Mouse (Mus musculus): Measurements from ENCODE around the gene Rtkn2.

- TF ChIP-seq CTCF (IDR thresholded peaks at IDR 0.05; ENCODE audit: extremely low read depth, insufficient read depth, insufficient read length, insufficient replicate concordance) (no peak), POLR2A (IDR thresholded peaks at IDR 0.05; ENCODE audit: low read depth, low read length) (no peak)
Observed at GRCm38 (mm10) chr10:68071041-68071440, 91.7 kb downstream of the Rtkn2 start.

Data from spleen, adult 2 months (tissue).